Mouse (Mus musculus): Measurements from ENCODE around the gene Galnt10. TPM values are rescaled to one million over a fixed set of nuclear protein-coding genes. Genes with fewer than 3 reads are reported as not detected.

The Galnt10 gene
- total RNA-seq, 1 experiment: 13.5 TPM

GRCm38 (mm10) chr11:57787913-57788312, 142.7 kb downstream of the Galnt10 start:
- no peak overlapping the region for H3K4me3 ChIP-seq (ENCODE audit: insufficient read depth in 1 of 2, low read depth in 1 of 2, low read length in 2 of 2, poor library complexity in 1 of 2, severe bottlenecking in 1 of 2)
- no peaks in the 10 kb centered on the region; the same call in none of the 2 replicates for H3K36me3 ChIP-seq (ENCODE audit: control insufficient read depth, insufficient read depth, low read length, poor library complexity, severe bottlenecking)
- TF ChIP-seq ZNF384 (IDR thresholded peaks at IDR 0.05; ENCODE audit: low read depth, low read length) (no peak), MAFK (IDR thresholded peaks at IDR 0.05; ENCODE audit: insufficient read depth, low read depth, low read length) (no peak), HCFC1 (IDR thresholded peaks at IDR 0.05; ENCODE audit: borderline replicate concordance, insufficient read depth, low read length) (no peak), CHD2 (IDR thresholded peaks at IDR 0.05; ENCODE audit: low read depth, low read length) (no peak), ZC3H11A (IDR thresholded peaks at IDR 0.05; ENCODE audit: borderline replicate concordance, low read depth, low read length) (no peak)
- in situ Hi-C loops (cut with MboI; ENCODE audit: low sequenced_read_pairs in 2 of 2, unreplicated experiment in 2 of 2): no loop called here
- H3K9me3 ChIP-seq (ENCODE audit: control insufficient read depth, insufficient read depth, low read depth, low read length): no peaks in the 10 kb centered on the region
- H3K9ac ChIP-seq (ENCODE audit: insufficient read depth, low read depth, low read length, poor library complexity, severe bottlenecking): no peak overlapping the region
- H3K4me1 ChIP-seq (ENCODE audit: control insufficient read depth in 2 of 2, insufficient read depth in 2 of 2, low read length in 2 of 2, poor library complexity in 1 of 2): peaks cover 7 to 24% of the 10 kb centered on the region in 2 experiments; a peak in 2 of 4 replicates
- no peak overlapping the region for H3K27ac ChIP-seq (ENCODE audit: insufficient read depth, low read depth, low read length, poor library complexity, severe bottlenecking)
- DNase-seq (ENCODE audit: low read depth, low spot score): peak; percentile 74

- in situ Hi-C loops (cut with MboI; ENCODE audit: low sequenced_read_pairs in 2 of 2, unreplicated experiment in 2 of 2): no loop called here
- no peak for DNase-seq (ENCODE audit: low read depth, low spot score)
- 0 out of 4 replicates have a peak overlapping the region, but pooled peaks of 1 of the 2 experiments have one; percentile 27 for H3K4me3 ChIP-seq (ENCODE audit: insufficient read depth in 1 of 2, low read depth in 1 of 2, low read length in 2 of 2, poor library complexity in 1 of 2, severe bottlenecking in 1 of 2)
- H3K9me3 ChIP-seq (ENCODE audit: control insufficient read depth, insufficient read depth, low read depth, low read length): no peaks in the 10 kb centered on the region
- no peak overlapping the region for H3K9ac ChIP-seq (ENCODE audit: insufficient read depth, low read depth, low read length, poor library complexity, severe bottlenecking)
- H3K4me1 ChIP-seq (ENCODE audit: control insufficient read depth in 2 of 2, insufficient read depth in 2 of 2, low read length in 2 of 2, poor library complexity in 1 of 2): peaks cover 7 to 27% of the 10 kb centered on the region in 2 experiments; a peak in 2 of 4 replicates
- H3K36me3 ChIP-seq (ENCODE audit: control insufficient read depth, insufficient read depth, low read length, poor library complexity, severe bottlenecking): no peaks in the 10 kb centered on the region
- peak; percentile 95 for TF ChIP-seq MAFK (IDR thresholded peaks at IDR 0.05; ENCODE audit: insufficient read depth, low read depth, low read length)
- TF ChIP-seq HCFC1 (IDR thresholded peaks at IDR 0.05; ENCODE audit: borderline replicate concordance, insufficient read depth, low read length): no peak
- no peak overlapping the region for H3K27ac ChIP-seq (ENCODE audit: insufficient read depth, low read depth, low read length, poor library complexity, severe bottlenecking)
Measured at GRCm38 (mm10) chr11:57790866-57791535, 145.8 kb downstream of the Galnt10 start.

DNA sequence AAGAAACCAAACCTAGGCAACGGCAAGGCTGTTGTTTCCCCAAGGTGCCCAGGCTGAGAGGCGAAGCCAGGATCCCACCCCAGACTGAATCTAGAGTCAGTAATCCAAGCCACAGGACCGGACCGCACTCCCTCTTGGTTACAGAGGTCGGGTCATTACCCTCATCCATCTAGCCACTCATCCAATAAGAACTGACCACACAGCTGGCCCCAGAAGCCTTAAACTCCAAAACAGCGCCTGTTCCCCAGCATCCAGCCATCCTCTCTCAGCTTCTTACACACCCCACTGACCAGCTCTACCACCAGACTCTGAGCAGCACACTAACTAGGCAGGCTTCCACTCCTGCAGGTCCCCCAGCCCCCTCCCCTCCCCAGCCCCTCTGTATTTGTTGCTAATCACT, 149.8 kb downstream of the Galnt10 start:
- TF ChIP-seq CHD2 (IDR thresholded peaks at IDR 0.05; ENCODE audit: low read depth, low read length) (no peak), ZC3H11A (IDR thresholded peaks at IDR 0.05; ENCODE audit: borderline replicate concordance, low read depth, low read length) (no peak), ZNF384 (IDR thresholded peaks at IDR 0.05; ENCODE audit: low read depth, low read length) (no peak), HCFC1 (IDR thresholded peaks at IDR 0.05; ENCODE audit: borderline replicate concordance, insufficient read depth, low read length) (no peak), MAFK (IDR thresholded peaks at IDR 0.05; ENCODE audit: insufficient read depth, low read depth, low read length) (no peak)
- in situ Hi-C loops (cut with MboI; ENCODE audit: low sequenced_read_pairs in 2 of 2, unreplicated experiment in 2 of 2): no loop called here
- H3K9ac ChIP-seq (ENCODE audit: insufficient read depth, low read depth, low read length, poor library complexity, severe bottlenecking): no peak overlapping the region
- H3K4me1 ChIP-seq (ENCODE audit: control insufficient read depth in 2 of 2, insufficient read depth in 2 of 2, low read length in 2 of 2, poor library complexity in 1 of 2): peaks cover 8 to 18% of the 10 kb centered on the region in 2 experiments
- H3K27ac ChIP-seq (ENCODE audit: insufficient read depth, low read depth, low read length, poor library complexity, severe bottlenecking): no peak overlapping the region
- no peak for DNase-seq (ENCODE audit: low read depth, low spot score)
- H3K9me3 ChIP-seq (ENCODE audit: control insufficient read depth, insufficient read depth, low read depth, low read length): no peaks in the 10 kb centered on the region
- H3K36me3 ChIP-seq (ENCODE audit: control insufficient read depth, insufficient read depth, low read length, poor library complexity, severe bottlenecking): no peaks in the 10 kb centered on the region
- H3K4me3 ChIP-seq (ENCODE audit: insufficient read depth in 1 of 2, low read depth in 1 of 2, low read length in 2 of 2, poor library complexity in 1 of 2, severe bottlenecking in 1 of 2): no peak overlapping the region

- in situ Hi-C loops (cut with MboI; ENCODE audit: low sequenced_read_pairs in 2 of 2, unreplicated experiment in 2 of 2): no loop called here
- TF ChIP-seq MAFK (IDR thresholded peaks at IDR 0.05; ENCODE audit: insufficient read depth, low read depth, low read length): peak; percentile 50; the same call in 1 of the 2 replicates
- no peak for TF ChIP-seq HCFC1 (IDR thresholded peaks at IDR 0.05; ENCODE audit: borderline replicate concordance, insufficient read depth, low read length)
Measured at GRCm38 (mm10) chr11:57797828-57798227, 152.6 kb downstream of the Galnt10 start.

GRCm38 (mm10) chr11:57799456-57799855, 154.2 kb downstream of the Galnt10 start:
- no peak overlapping the region for H3K9ac ChIP-seq (ENCODE audit: insufficient read depth, low read depth, low read length, poor library complexity, severe bottlenecking)
- H3K9me3 ChIP-seq (ENCODE audit: control insufficient read depth, insufficient read depth, low read depth, low read length): no peaks in the 10 kb centered on the region
- in situ Hi-C loops (cut with MboI; ENCODE audit: low sequenced_read_pairs in 2 of 2, unreplicated experiment in 2 of 2): no loop called here
- H3K27ac ChIP-seq (ENCODE audit: insufficient read depth, low read depth, low read length, poor library complexity, severe bottlenecking): no peak overlapping the region
- TF ChIP-seq ZC3H11A (IDR thresholded peaks at IDR 0.05; ENCODE audit: borderline replicate concordance, low read depth, low read length) (no peak), ZNF384 (IDR thresholded peaks at IDR 0.05; ENCODE audit: low read depth, low read length) (no peak), MAFK (IDR thresholded peaks at IDR 0.05; ENCODE audit: insufficient read depth, low read depth, low read length) (no peak), HCFC1 (IDR thresholded peaks at IDR 0.05; ENCODE audit: borderline replicate concordance, insufficient read depth, low read length) (no peak), CHD2 (IDR thresholded peaks at IDR 0.05; ENCODE audit: low read depth, low read length) (no peak)
- peaks cover 2 to 10% of the 10 kb centered on the region in 2 experiments; a peak in 3 of 4 replicates for H3K4me1 ChIP-seq (ENCODE audit: control insufficient read depth in 2 of 2, insufficient read depth in 2 of 2, low read length in 2 of 2, poor library complexity in 1 of 2)
- no peaks in the 10 kb centered on the region for H3K36me3 ChIP-seq (ENCODE audit: control insufficient read depth, insufficient read depth, low read length, poor library complexity, severe bottlenecking)
- no peak overlapping the region for H3K4me3 ChIP-seq (ENCODE audit: insufficient read depth in 1 of 2, low read depth in 1 of 2, low read length in 2 of 2, poor library complexity in 1 of 2, severe bottlenecking in 1 of 2)
- no peak for DNase-seq (ENCODE audit: low read depth, low spot score)

More at GRCm38 (mm10) chr11:57797828-57798227, 152.6 kb downstream of the Galnt10 start:
- no peak overlapping the region for H3K4me3 ChIP-seq (ENCODE audit: insufficient read depth in 1 of 2, low read depth in 1 of 2, low read length in 2 of 2, poor library complexity in 1 of 2, severe bottlenecking in 1 of 2)
- DNase-seq (ENCODE audit: low read depth, low spot score): no peak
- H3K36me3 ChIP-seq (ENCODE audit: control insufficient read depth, insufficient read depth, low read length, poor library complexity, severe bottlenecking): no peaks in the 10 kb centered on the region
- no peaks in the 10 kb centered on the region for H3K9me3 ChIP-seq (ENCODE audit: control insufficient read depth, insufficient read depth, low read depth, low read length)
- H3K4me1 ChIP-seq (ENCODE audit: control insufficient read depth in 2 of 2, insufficient read depth in 2 of 2, low read length in 2 of 2, poor library complexity in 1 of 2): peaks cover 2 to 8% of the 10 kb centered on the region in 2 experiments; a peak in 3 of 4 replicates
- no peak overlapping the region for H3K27ac ChIP-seq (ENCODE audit: insufficient read depth, low read depth, low read length, poor library complexity, severe bottlenecking)
- no peak overlapping the region for H3K9ac ChIP-seq (ENCODE audit: insufficient read depth, low read depth, low read length, poor library complexity, severe bottlenecking)

Measured in ES-E14 (cell line).